Mouse (Mus musculus) forebrain, embryonic 12.5 days (tissue): ENCODE results near the gene Ces1f. TPM values are rescaled to one million over a fixed set of nuclear protein-coding genes. Genes with fewer than 3 reads are reported as not detected.

Experiments used
- polyA plus RNA-seq: library from polyadenylated mRNA; unstranded; fragments of >200 nt; fragmentation: Nextera tagmentation; extraction: Ambion mirVana; gene quantifications from 2 replicates; pipeline ENCODE4 v1.2.1, GENCODE M21; 2016

Gene Ces1f
- polyA plus RNA-seq, 1 experiment from 2014 or later, result not detected

Other genes with a start within 250 kb of the Ces1f start
- gene Ces1a, start 231.6 kb downstream of the Ces1f start, polyA plus RNA-seq, result not detected in 2 replicates
- not detected in 2 replicates for gene Ces1b, start 199.7 kb downstream of the Ces1f start, polyA plus RNA-seq
- gene Ces1c, start 148.5 kb downstream of the Ces1f start, polyA plus RNA-seq, result not detected in 2 replicates
- gene Ces1d, start 81.9 kb downstream of the Ces1f start, polyA plus RNA-seq, result 0.15 and 0.79 TPM in 2 replicates
- gene Ces1e, start 50.1 kb downstream of the Ces1f start, polyA plus RNA-seq, result not detected in 2 replicates
- gene Ces1g, start 57.6 kb upstream of the Ces1f start, polyA plus RNA-seq, result not detected in 2 replicates
- not detected in 2 replicates for gene Ces1h, start 100.0 kb upstream of the Ces1f start, polyA plus RNA-seq